Mouse (Mus musculus): Measurements from ENCODE around the gene Nap1l4. TPM values are rescaled to one million over a fixed set of nuclear protein-coding genes. Genes with fewer than 3 reads are reported as not detected.
"Not testable (repeated sequence)": the region's sequence is repeated elsewhere in the genome, so short reads cannot be mapped to it uniquely, and the experiment has no call there.

The Nap1l4 gene
- polyA plus RNA-seq, 1 experiment from 2014 or later = 335 TPM

DNA sequence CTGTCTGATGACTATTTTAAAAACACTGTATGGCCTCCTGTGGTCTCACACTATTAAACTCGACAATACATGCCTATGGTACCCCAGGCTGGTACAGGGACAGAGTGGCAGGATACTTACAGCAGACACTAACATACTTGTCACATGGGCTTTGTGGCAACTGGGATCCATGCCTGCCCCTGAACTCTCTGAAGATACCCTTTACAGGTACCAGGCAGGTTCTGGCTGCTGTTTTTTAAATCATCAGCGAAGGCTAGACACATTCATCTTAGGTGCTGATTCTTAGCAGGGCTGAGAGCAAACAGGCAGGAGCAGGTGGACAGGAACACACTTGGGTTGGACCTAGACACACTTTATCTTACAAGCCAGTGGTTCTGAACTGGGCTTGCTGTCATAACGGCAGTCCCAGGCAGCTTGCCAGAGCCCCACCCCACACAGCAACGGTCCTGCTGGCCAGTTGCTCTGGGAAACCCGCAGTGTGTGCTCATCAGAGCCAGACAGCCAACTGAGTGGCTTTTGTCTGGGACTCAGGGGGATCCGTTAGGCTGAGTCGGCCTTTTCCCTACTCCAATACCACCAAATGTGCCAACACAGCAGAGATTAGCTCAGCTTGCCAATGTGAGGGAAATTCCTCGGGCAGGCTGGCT, 8.2 kb upstream of the Nap1l4 start:
- WGBS = 87% methylated on average over 8 of the region's 8 CpGs
- ATAC-seq (ENCODE audit: low FRiP score, low read depth) = no peak
- H3K36me3 ChIP-seq = peaks cover 77% of the 10 kb centered on the region

DNA sequence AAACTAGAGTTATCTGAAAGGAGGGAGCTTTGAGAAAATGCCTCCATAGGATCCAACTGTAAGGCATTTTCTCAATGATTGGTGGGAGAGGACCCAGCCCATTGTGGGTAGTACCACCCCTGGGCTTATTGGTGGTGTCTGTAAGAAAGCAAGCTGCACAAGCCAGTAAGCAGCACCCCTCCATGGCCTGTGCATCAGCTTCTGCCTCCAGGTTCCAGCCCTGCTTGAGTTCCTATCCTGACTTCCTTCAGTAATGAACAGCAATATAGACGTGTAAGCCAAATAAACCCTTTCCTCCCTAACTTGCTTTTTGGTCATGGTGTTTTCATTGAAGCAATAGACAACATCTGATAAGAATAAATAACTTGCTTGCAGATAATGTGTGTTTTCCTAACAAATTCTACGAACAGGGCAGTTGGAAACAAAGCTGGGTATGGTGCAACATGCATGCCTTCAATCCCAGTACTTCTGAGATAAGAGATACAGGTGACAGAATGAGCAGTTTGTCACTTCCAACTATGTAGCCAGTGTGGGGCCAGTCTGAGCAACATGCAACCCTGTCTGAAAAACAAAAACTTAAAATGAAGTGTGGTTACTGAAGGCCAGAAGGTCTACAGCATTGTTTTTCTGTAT, 798 bp upstream of the Nap1l4 start:
- H3K9ac ChIP-seq = peak overlapping the region; percentile 59
- no peaks in the 10 kb centered on the region for H3K9me3 ChIP-seq
- WGBS = 53% methylated on average over 2 of the region's 2 CpGs
- peak; percentile 38 for ATAC-seq (ENCODE audit: low FRiP score, low read depth)
- no peaks in the 10 kb centered on the region for H3K27me3 ChIP-seq (replicated peaks)
- peak overlapping the region; percentile 91 for H3K4me3 ChIP-seq
- 0 out of 2 replicates have a peak overlapping the region, but pooled peaks have one; percentile 21 for H3K27ac ChIP-seq
- H3K36me3 ChIP-seq = peaks cover 14% of the 10 kb centered on the region
- peak overlapping the region; percentile 72 for H3K4me2 ChIP-seq (replicated peaks)
- peaks cover 17% of the 10 kb centered on the region for H3K4me1 ChIP-seq

More for the DNA sequence above, 8.2 kb upstream of the Nap1l4 start:
- H3K27ac ChIP-seq = no peak overlapping the region
- no peak overlapping the region for H3K4me2 ChIP-seq (replicated peaks)
- H3K27me3 ChIP-seq (replicated peaks) = no peaks in the 10 kb centered on the region
- H3K9ac ChIP-seq = no peak overlapping the region
- no peaks in the 10 kb centered on the region for H3K4me1 ChIP-seq
- H3K9me3 ChIP-seq = no peaks in the 10 kb centered on the region
- H3K4me3 ChIP-seq = no peak overlapping the region

DNA sequence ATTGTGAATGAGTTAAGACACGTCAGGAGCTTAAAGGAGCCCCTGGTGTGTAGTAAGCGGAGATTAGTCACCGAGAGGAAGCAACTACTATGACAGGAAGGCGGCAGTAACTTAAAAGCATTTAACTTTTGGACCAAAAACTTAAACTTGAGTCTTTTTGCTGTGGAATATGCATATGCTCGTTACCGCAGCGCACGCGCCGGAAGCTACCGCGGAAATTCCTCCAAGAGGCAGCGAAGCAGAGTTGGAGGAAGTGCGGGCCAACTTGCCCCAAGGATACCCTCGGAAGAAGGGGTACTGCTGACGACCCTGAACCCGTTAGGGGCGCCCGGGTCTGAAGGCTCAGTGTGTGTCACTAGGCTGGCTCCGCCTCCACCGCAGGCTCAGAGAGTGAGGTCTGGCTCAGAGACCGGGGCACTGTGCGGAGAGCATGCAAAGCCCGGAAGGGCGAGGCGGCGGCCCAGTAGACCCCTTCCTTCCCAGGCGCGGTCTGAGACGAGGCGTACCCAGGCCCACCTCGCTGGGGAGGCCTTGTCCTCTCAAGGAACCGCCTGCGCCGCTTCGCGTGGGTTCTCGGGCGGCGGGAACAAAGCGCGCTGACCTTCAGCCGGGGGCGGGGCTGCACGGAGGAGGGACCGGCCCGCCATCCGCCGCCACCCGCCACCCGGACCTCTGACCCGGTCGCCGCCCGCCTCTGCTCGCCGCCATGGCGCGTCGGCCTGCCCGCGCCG, 510 bp downstream of the Nap1l4 start:
- Histone ChIP-seq H3K27me3 (replicated peaks) (no peaks in the 10 kb centered on the region), H3K9me3 (no peaks in the 10 kb centered on the region), H3K36me3 (peaks cover 5% of the 10 kb centered on the region; the same call in 1 of the 2 replicates), H3K9ac (peak overlapping the region; percentile 91), H3K27ac (peak overlapping the region; percentile 72), H3K4me2 (replicated peaks) (peak overlapping the region; percentile 73), H3K4me1 (peaks cover 22% of the 10 kb centered on the region), H3K4me3 (peak overlapping the region; percentile 91)
- peak; percentile 78 for ATAC-seq (ENCODE audit: low FRiP score, low read depth)
- WGBS = under 1% methylated on average over 59 of the region's 63 CpGs

DNA sequence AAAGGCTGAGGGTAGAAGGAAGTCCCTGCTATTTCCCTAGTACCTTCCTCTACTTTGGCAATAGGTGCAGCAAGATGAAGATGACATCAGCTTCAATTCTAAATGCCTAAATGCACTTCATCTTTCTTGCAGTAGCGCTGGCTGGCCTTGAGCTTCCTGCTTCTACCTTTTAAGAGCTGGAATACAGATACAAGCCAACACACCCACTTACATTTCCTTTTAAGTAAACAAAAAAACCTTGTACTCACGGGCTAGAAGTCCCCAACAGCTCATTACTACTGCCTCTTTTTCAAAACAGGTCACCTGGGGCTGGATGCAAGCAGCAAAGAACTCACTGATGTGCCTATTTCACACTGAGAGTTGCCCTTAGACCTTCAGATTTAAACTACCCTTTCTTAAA, 2.4 kb downstream of the Nap1l4 start:
- no peak for ATAC-seq (ENCODE audit: low FRiP score, low read depth)
- H3K36me3 ChIP-seq = peaks cover 5% of the 10 kb centered on the region; the same call in 1 of the 2 replicates
- H3K27me3 ChIP-seq (replicated peaks) = no peaks in the 10 kb centered on the region
- no peaks in the 10 kb centered on the region for H3K9me3 ChIP-seq
- no peak overlapping the region for H3K4me3 ChIP-seq
- WGBS = 79% methylated on average over 2 of the region's 2 CpGs
- H3K9ac ChIP-seq = no peak overlapping the region
- 0 out of 2 replicates have a peak overlapping the region, but pooled peaks have one; percentile 1 for H3K4me2 ChIP-seq (replicated peaks)
- peaks cover 22% of the 10 kb centered on the region for H3K4me1 ChIP-seq
- H3K27ac ChIP-seq = no peak overlapping the region

DNA sequence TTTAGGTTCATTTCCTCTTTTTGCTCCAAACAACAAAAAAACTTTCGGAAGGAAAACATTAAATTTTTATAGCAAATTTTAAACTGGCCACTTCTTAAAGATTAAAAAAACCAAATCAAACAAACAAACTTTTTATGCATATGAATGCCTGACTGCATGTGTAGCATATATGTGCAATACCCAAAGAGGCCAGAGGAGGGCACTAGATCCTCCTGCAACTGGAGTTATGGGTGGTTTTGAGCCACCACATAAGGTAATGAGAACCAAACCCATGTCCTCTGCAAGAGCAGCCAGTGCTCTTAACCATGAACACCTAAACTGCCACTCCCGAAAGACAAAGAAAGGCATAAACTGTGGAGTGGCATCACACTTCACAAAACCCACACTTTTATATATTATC, 4.5 kb downstream of the Nap1l4 start:
- ATAC-seq (ENCODE audit: low FRiP score, low read depth) = no peak

DNA sequence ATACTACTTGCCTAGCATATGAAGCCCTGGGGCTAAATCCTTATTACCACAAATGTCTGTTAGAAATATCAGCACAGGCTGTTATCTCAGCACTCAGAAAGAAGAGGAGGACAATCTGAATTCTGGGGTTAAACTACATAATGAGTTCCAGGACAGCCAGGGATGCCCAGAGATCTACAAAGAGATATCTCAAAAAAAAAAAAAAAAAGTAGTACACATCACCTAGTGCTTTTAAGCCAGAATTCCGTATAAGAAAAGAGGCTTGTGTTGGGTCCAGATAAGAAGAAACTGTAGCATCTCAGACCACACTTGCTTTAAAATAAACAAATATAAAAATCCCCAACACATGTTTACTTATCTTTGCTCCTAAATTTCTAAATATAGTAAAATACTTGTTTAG, 10.2 kb downstream of the Nap1l4 start:
- Histone ChIP-seq H3K9ac (no peak overlapping the region), H3K27me3 (replicated peaks) (no peaks in the 10 kb centered on the region), H3K36me3 (peaks cover 62% of the 10 kb centered on the region), H3K27ac (no peak overlapping the region), H3K4me2 (replicated peaks) (no peak overlapping the region), H3K4me1 (0 out of 2 replicates have a peak, but pooled peaks cover 3% of the 10 kb centered on the region), H3K9me3 (no peaks in the 10 kb centered on the region), H3K4me3 (no peak overlapping the region)
- WGBS = 72% methylated on average over 1 of the region's 1 CpGs
- ATAC-seq (ENCODE audit: low FRiP score, low read depth) = no peak

More for the DNA sequence above, 4.5 kb downstream of the Nap1l4 start:
- no peak overlapping the region for H3K9ac ChIP-seq
- no peaks in the 10 kb centered on the region for H3K27me3 ChIP-seq (replicated peaks)
- no peaks in the 10 kb centered on the region for H3K9me3 ChIP-seq
- WGBS = 89% methylated on average over 2 of the region's 2 CpGs
- H3K4me1 ChIP-seq = peaks cover 17% of the 10 kb centered on the region
- no peak overlapping the region for H3K4me3 ChIP-seq
- H3K36me3 ChIP-seq = peaks cover 16% of the 10 kb centered on the region; the same call in 1 of the 2 replicates
- H3K4me2 ChIP-seq (replicated peaks) = no peak overlapping the region
- no peak overlapping the region for H3K27ac ChIP-seq

DNA sequence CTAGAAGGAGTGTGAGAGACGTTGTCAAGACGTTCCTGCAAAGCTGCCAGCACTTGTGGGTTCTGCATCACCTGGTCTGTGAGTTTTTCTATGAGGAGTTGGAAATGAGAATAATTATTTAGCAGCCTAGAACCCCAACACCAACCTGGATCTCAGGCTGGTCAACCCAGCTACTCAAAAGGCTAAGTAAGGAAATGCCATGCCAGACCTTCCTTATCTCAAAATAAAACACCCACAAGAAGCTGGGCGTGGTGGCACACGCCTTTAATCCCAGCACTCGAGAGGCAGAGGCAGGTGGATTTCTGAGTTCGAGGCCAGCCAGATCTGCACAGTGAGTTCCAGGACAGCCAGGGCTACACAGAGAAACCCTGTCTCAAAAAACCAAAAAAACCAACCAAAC, 10.7 kb downstream of the Nap1l4 start:
- H3K4me2 ChIP-seq (replicated peaks); H3K9me3 ChIP-seq; ATAC-seq (ENCODE audit: low FRiP score, low read depth); H3K27me3 ChIP-seq (replicated peaks); H3K9ac ChIP-seq; H3K27ac ChIP-seq; H3K4me3 ChIP-seq; H3K4me1 ChIP-seq: not testable (repeated sequence)
- peaks cover 64% of the 10 kb centered on the region for H3K36me3 ChIP-seq
- WGBS = 93% methylated on average over 6 of the region's 6 CpGs

DNA sequence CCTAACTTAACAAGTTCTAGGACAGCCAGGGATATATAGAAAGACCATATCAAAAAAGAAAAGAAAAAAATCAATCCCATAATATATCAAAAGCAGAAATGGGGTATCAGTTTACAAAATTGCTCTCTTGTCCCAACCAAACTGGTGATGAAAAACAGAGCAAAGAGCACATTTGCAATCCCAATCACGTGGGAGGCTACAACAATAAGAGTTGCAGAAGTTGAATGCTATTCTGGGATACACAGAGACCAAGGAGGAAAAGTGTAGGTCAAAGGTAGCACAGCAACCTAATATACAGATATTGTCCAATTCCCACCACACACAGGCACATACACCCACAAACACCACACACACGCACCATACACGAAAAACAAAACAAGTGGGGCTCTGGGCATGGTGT, 12.7 kb downstream of the Nap1l4 start:
- no peak for ATAC-seq (ENCODE audit: low FRiP score, low read depth)
- Histone ChIP-seq H3K27me3 (replicated peaks) (no peaks in the 10 kb centered on the region), H3K36me3 (peaks cover 81% of the 10 kb centered on the region), H3K4me2 (replicated peaks) (no peak overlapping the region), H3K4me3 (no peak overlapping the region), H3K4me1 (no peaks in the 10 kb centered on the region), H3K9me3 (no peaks in the 10 kb centered on the region), H3K27ac (no peak overlapping the region), H3K9ac (no peak overlapping the region)
- 91% methylated on average over 3 of the region's 3 CpGs for WGBS

DNA sequence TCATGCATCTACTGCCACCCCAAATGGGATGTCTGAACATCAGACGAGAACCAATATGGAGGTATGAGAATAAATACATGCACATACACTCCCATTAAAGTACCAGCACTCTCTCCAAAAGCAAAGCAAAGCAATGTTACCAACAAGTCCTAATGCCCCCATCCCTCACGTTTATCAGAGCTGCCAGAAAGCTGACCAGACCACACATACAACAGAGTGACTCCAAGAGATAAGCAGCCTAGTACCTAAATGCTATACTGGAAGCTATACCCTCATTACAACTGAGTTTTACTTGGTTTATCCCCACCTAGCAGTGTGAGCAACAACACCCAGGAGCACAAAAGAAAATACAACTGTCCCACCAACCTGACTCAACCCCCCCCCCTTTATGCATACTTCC, 15.6 kb downstream of the Nap1l4 start:
- WGBS = 85% methylated on average over 2 of the region's 2 CpGs
- no peak overlapping the region for H3K27ac ChIP-seq
- H3K36me3 ChIP-seq = peaks cover 94% of the 10 kb centered on the region
- no peak overlapping the region for H3K9ac ChIP-seq
- H3K4me1 ChIP-seq = no peaks in the 10 kb centered on the region
- H3K4me2 ChIP-seq (replicated peaks) = no peak overlapping the region
- H3K9me3 ChIP-seq = no peaks in the 10 kb centered on the region
- H3K27me3 ChIP-seq (replicated peaks) = no peaks in the 10 kb centered on the region
- no peak for ATAC-seq (ENCODE audit: low FRiP score, low read depth)
- H3K4me3 ChIP-seq = no peak overlapping the region

DNA sequence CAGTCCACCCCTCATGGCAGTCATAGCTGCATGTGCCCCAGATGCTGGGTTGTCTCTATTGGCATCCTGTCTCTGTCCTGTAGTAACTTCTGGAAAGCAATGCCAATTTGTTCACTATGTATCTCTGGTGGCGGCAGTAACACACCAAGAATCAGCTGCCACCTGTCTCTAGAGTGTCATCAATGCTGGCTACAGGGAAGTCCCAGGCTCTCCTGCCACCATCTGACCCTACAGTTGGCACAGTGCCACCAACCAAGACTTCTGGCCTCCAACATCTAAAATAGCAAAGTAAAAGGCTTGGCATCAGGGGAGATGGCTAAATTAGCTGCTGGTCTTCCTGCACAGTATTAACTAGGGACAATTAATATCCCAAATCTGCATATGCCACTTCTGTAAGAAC, 16.5 kb downstream of the Nap1l4 start:
- H3K9ac ChIP-seq = no peak overlapping the region
- ATAC-seq (ENCODE audit: low FRiP score, low read depth) = no peak
- no peaks in the 10 kb centered on the region for H3K9me3 ChIP-seq
- 83% methylated on average over 1 of the region's 1 CpGs for WGBS
- H3K4me1 ChIP-seq = no peaks in the 10 kb centered on the region
- peaks cover 94% of the 10 kb centered on the region for H3K36me3 ChIP-seq
- H3K4me3 ChIP-seq = no peak overlapping the region
- H3K27me3 ChIP-seq (replicated peaks) = no peaks in the 10 kb centered on the region
- no peak overlapping the region for H3K4me2 ChIP-seq (replicated peaks)
- no peak overlapping the region for H3K27ac ChIP-seq

DNA sequence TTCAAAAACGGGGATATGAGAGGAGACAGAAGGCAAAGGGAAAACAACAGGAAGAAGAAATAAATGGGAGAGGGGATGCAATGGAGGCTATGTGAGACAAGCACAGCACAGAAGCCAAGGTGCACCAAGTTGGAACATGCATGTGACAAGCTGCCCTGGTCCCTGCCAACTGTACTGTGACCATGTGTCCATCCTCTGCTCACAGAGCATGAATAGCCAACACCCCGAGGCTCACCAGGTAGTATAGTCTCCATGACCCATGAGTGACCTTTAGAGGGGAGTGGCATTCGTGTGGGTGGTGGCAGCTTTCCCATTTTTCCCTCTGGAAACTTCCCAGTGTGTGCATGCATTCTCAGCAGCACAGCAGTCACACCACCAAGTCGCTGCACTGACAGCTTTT, 29.6 kb downstream of the Nap1l4 start:
- peaks cover 92% of the 10 kb centered on the region for H3K36me3 ChIP-seq

DNA sequence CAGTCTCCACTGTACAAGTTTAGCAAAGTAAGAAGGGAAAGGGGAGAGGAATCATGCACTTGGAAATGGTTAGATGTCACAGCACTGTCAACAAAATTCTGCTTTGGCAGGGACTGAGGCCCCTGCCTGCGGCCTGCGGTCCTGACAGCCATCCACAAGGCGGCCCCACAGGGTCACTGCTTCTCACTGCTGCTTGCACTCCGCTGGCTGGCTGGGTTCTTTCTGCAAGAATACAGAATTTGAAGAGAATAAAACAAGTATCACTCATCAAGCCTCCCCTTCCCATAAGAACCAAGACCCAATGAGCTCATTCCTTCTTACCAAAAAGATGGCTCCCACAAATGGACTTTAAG, 34.5 kb downstream of the Nap1l4 start:
- WGBS = 98% methylated on average over 4 of the region's 4 CpGs
- Histone ChIP-seq H3K4me3 (no peak overlapping the region), H3K36me3 (peaks cover 67% of the 10 kb centered on the region), H3K27ac (no peak overlapping the region), H3K9me3 (no peaks in the 10 kb centered on the region), H3K4me2 (replicated peaks) (no peak overlapping the region), H3K4me1 (no peaks in the 10 kb centered on the region), H3K27me3 (replicated peaks) (no peaks in the 10 kb centered on the region), H3K9ac (no peak overlapping the region)
- ATAC-seq (ENCODE audit: low FRiP score, low read depth) = no peak

More for the DNA sequence above, 29.6 kb downstream of the Nap1l4 start:
- Histone ChIP-seq H3K27ac (no peak overlapping the region), H3K4me3 (no peak overlapping the region), H3K9me3 (no peaks in the 10 kb centered on the region), H3K9ac (no peak overlapping the region), H3K27me3 (replicated peaks) (no peaks in the 10 kb centered on the region), H3K4me2 (replicated peaks) (no peak overlapping the region), H3K4me1 (no peaks in the 10 kb centered on the region)
- ATAC-seq (ENCODE audit: low FRiP score, low read depth) = no peak
- WGBS = 85% methylated on average over 4 of the region's 4 CpGs
